ENCODE assay signal across 8 mouse cellular contexts in the genomic region with DNA sequence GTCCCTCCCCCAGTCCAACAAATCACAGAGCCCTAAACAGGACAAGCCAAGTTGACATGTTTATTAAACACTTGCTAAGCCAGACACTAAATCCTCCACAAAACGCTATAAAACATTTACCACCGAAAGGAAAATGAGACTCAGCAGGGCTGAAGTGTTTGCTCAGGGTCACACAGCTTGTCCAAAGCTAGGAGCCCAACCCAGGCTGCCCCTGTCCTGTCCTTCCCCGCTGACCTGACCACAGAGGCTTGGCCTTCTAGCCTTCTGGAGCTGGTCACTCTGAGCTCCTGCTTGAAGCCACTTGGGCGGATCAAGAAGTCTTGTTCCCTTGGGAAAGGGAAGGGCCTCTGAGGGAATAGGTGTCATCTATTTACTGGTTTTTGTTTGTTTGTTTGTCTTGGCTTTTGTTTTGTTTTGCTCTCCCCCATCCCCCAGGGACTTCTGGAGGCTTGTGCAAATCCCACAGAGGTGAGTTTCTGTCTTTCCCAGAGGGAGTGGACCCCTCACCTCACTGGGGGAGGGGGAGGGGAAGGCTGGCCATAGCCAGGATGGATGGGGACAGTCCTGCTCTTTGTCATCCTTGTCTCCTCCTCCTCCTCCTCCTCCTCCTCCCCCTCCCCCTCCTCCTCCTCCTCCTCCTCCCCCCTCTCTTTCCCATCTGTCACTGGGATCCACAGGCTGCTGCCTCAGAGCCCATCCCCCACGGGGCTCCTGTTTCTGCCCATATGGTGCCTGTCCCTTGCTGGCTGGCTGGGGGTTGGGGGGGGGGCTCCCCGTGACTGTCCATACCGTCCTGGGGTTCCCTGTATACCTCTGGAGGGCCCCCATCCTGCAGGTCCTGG. TPM values are rescaled to one million over a fixed set of nuclear protein-coding genes. Genes with fewer than 3 reads are reported as not detected.
DNase-seq lines count a peak whose midpoint lies in the region; ATAC-seq and TF ChIP-seq lines count a peak whose summit lies in the region.

No protein-coding gene starts in this region.

- H3K27ac ChIP-seq in embryonic facial prominence, embryonic 15.5 days (replicated peaks), result peak overlapping the region; percentile 34; the same call in 1 of the 2 replicates
- peak overlapping the region; percentile 77 for H3K27ac ChIP-seq in kidney, postnatal 0 days
- peak overlapping the region; percentile 77 for H3K27ac ChIP-seq in stomach, postnatal 0 days (replicated peaks)

- H3K4me3 ChIP-seq in embryonic facial prominence, embryonic 15.5 days (replicated peaks), result no peak overlapping the region
- no peak overlapping the region for H3K4me3 ChIP-seq in kidney, postnatal 0 days (replicated peaks; ENCODE audit: low read depth, low read length)
- H3K4me3 ChIP-seq in stomach, postnatal 0 days (ENCODE audit: low read depth, low read length), result no peak overlapping the region; the same call in 1 of the 2 replicates

- WGBS in embryonic facial prominence, embryonic 15.5 days, result 31% methylated on average over 6 of the region's 7 CpGs
- 25% methylated on average over 5 of the region's 7 CpGs for WGBS in kidney, postnatal 0 days
- 21% methylated on average over 6 of the region's 7 CpGs for WGBS in stomach, postnatal 0 days

- ATAC-seq in cerebellum, adult (ENCODE audit: insufficient number of reproducible peaks, low FRiP score, low TSS enrichment), result peak; percentile 60; the same call in 1 of the 2 replicates
- 0 out of 2 replicates have a peak, but pooled peaks have one; percentile 16 for ATAC-seq in embryonic facial prominence, embryonic 15.5 days (ENCODE audit: insufficient number of reproducible peaks, low FRiP score, low TSS enrichment, low read depth)
- ATAC-seq in kidney, postnatal 0 days (replicated peaks; ENCODE audit: low FRiP score, low read depth), result no peak
- no peak for ATAC-seq in stomach, postnatal 0 days (ENCODE audit: low FRiP score, low TSS enrichment)

- peaks cover 50% of the 10 kb centered on the region for H3K4me1 ChIP-seq in embryonic facial prominence, embryonic 15.5 days
- H3K4me1 ChIP-seq in kidney, postnatal 0 days (replicated peaks; ENCODE audit: insufficient read depth, low read length), result peaks cover 26% of the 10 kb centered on the region
- H3K4me1 ChIP-seq in stomach, postnatal 0 days (replicated peaks; ENCODE audit: control insufficient read depth, insufficient read depth), result peaks cover 5% of the 10 kb centered on the region; the same call in 1 of the 2 replicates

- H3K27me3 ChIP-seq in embryonic facial prominence, embryonic 15.5 days, result no peaks in the 10 kb centered on the region
- no peaks in the 10 kb centered on the region for H3K27me3 ChIP-seq in kidney, postnatal 0 days (ENCODE audit: insufficient read depth, low read length)
- no peaks in the 10 kb centered on the region for H3K27me3 ChIP-seq in stomach, postnatal 0 days (ENCODE audit: control insufficient read depth, insufficient read depth, low read length)

- DNase-seq in cerebellum, postnatal 4 days (ENCODE audit: low spot score in 2 of 2), result no peak
- DNase-seq in 3134 (ENCODE audit: extremely low read depth, insufficient read length, low spot score), result peak; percentile 72
- DNase-seq in kidney, postnatal 0 days (ENCODE audit: low spot score), result peak; percentile 72
- no peak for DNase-seq in stomach, postnatal 0 days (ENCODE audit: low spot score)
- DNase-seq in thymus, postnatal 4 days, result no peak
- DNase-seq in gastrocnemius, postnatal 10 days, result no peak

- no peak overlapping the region for H3K9ac ChIP-seq in embryonic facial prominence, embryonic 15.5 days
- H3K9ac ChIP-seq in kidney, postnatal 0 days (ENCODE audit: low read depth, low read length), result no peak overlapping the region
- no peak overlapping the region for H3K9ac ChIP-seq in stomach, postnatal 0 days (ENCODE audit: low read length)

- TF ChIP-seq EP300 in stomach, postnatal 0 days (optimal IDR thresholded peaks at IDR 0.05), result peak; percentile 27

- H3K36me3 ChIP-seq in embryonic facial prominence, embryonic 15.5 days, result no peaks in the 10 kb centered on the region
- no peaks in the 10 kb centered on the region for H3K36me3 ChIP-seq in kidney, postnatal 0 days (ENCODE audit: insufficient read depth, low read length)
- no peaks in the 10 kb centered on the region for H3K36me3 ChIP-seq in stomach, postnatal 0 days (ENCODE audit: control insufficient read depth, insufficient read depth, low read length)

- H3K4me2 ChIP-seq in embryonic facial prominence, embryonic 15.5 days (replicated peaks), result no peak overlapping the region
- H3K4me2 ChIP-seq in kidney, postnatal 0 days (ENCODE audit: low read length), result peak overlapping the region; percentile 88
- H3K4me2 ChIP-seq in stomach, postnatal 0 days (replicated peaks; ENCODE audit: low read depth), result peak overlapping the region; percentile 41

- H3K9me3 ChIP-seq in embryonic facial prominence, embryonic 15.5 days (replicated peaks), result no peaks in the 10 kb centered on the region
- no peaks in the 10 kb centered on the region for H3K9me3 ChIP-seq in kidney, postnatal 0 days (replicated peaks; ENCODE audit: low read length)
- no peaks in the 10 kb centered on the region for H3K9me3 ChIP-seq in stomach, postnatal 0 days (ENCODE audit: control insufficient read depth, low read length)

- TF ChIP-seq CTCF in kidney, postnatal 0 days (IDR thresholded peaks at IDR 0.05; ENCODE audit: low read depth), result no peak
- no peak for TF ChIP-seq CTCF in stomach, postnatal 0 days (IDR thresholded peaks at IDR 0.05; ENCODE audit: low read depth)

RNA-seq across cellular contexts. Expression of a gene that starts 2.7 kb away (rescaled TPM):
- 17.3 and 18.1 TPM in 2 replicates for polyA plus RNA-seq in embryonic facial prominence, embryonic 15.5 days (2015; fragmentation: Nextera tagmentation; extraction: Ambion mirVana)
- polyA plus RNA-seq in kidney, postnatal 0 days (2015; fragmentation: Nextera tagmentation; extraction: Ambion mirVana), result 21.6 and 25.0 TPM in 2 replicates
- polyA plus RNA-seq in stomach, postnatal 0 days (2015; fragmentation: Nextera tagmentation; extraction: Ambion mirVana), result 53.3 and 64.8 TPM in 2 replicates
- 10 to 100 TPM; 11.8 to 13.3 TPM for total RNA-seq in gastrocnemius, postnatal 10 days (2021)

RNA-seq across cellular contexts. Expression of a gene that starts 10.1 kb away (rescaled TPM):
- polyA plus RNA-seq in embryonic facial prominence, embryonic 15.5 days (2015; fragmentation: Nextera tagmentation; extraction: Ambion mirVana), result 212 and 261 TPM in 2 replicates
- polyA plus RNA-seq in kidney, postnatal 0 days (2015; fragmentation: Nextera tagmentation; extraction: Ambion mirVana), result 460 and 496 TPM in 2 replicates
- polyA plus RNA-seq in stomach, postnatal 0 days (2015; fragmentation: Nextera tagmentation; extraction: Ambion mirVana), result 638 and 692 TPM in 2 replicates
- 1 to 10 TPM; 6.6 to 8.2 TPM for total RNA-seq in gastrocnemius, postnatal 10 days (2021)

RNA-seq across cellular contexts. Expression of a gene that starts 11.9 kb away (rescaled TPM):
- polyA plus RNA-seq in embryonic facial prominence, embryonic 15.5 days (2015; fragmentation: Nextera tagmentation; extraction: Ambion mirVana), result 14.4 and 20.4 TPM in 2 replicates
- polyA plus RNA-seq in kidney, postnatal 0 days (2015; fragmentation: Nextera tagmentation; extraction: Ambion mirVana), result 0.70 and 0.72 TPM in 2 replicates
- 1.9 TPM in 2 replicates for polyA plus RNA-seq in stomach, postnatal 0 days (2015; fragmentation: Nextera tagmentation; extraction: Ambion mirVana)
- total RNA-seq in gastrocnemius, postnatal 10 days (2021), result 1 to 10 TPM; 3.4 to 3.8 TPM

RNA-seq across cellular contexts. Expression of a gene that starts 43.6 kb away (rescaled TPM):
- 11.5 and 12.2 TPM in 2 replicates for polyA plus RNA-seq in embryonic facial prominence, embryonic 15.5 days (2015; fragmentation: Nextera tagmentation; extraction: Ambion mirVana)
- polyA plus RNA-seq in kidney, postnatal 0 days (2015; fragmentation: Nextera tagmentation; extraction: Ambion mirVana), result 23.7 and 24.1 TPM in 2 replicates
- polyA plus RNA-seq in stomach, postnatal 0 days (2015; fragmentation: Nextera tagmentation; extraction: Ambion mirVana), result 192 and 201 TPM in 2 replicates
- 1 to 10 TPM in 1 of 2 experiments, under 1 TPM in 1; 0.72 to 1.3 TPM for total RNA-seq in gastrocnemius, postnatal 10 days (2021)

RNA-seq across cellular contexts. Expression of a gene that starts 53.7 kb away (rescaled TPM):
- polyA plus RNA-seq in embryonic facial prominence, embryonic 15.5 days (2015; fragmentation: Nextera tagmentation; extraction: Ambion mirVana), result 121 TPM in 2 replicates
- 121 and 131 TPM in 2 replicates for polyA plus RNA-seq in kidney, postnatal 0 days (2015; fragmentation: Nextera tagmentation; extraction: Ambion mirVana)
- polyA plus RNA-seq in stomach, postnatal 0 days (2015; fragmentation: Nextera tagmentation; extraction: Ambion mirVana), result 62.8 and 74.1 TPM in 2 replicates
- 10 to 100 TPM; 48.8 to 50.6 TPM for total RNA-seq in gastrocnemius, postnatal 10 days (2021)

Comparison
In these comparisons a context has a peak if more than half of its experiments do, and no peak if none do; other contexts are left out.
1. ATAC-seq: peak in cerebellum, adult (single experiment) and embryonic facial prominence, embryonic 15.5 days (single experiment); none in kidney, postnatal 0 days (single experiment) and stomach, postnatal 0 days (single experiment).
2. DNase-seq: peak in 3134 (single experiment) and kidney, postnatal 0 days (single experiment); none in cerebellum, postnatal 4 days (0 of 2), stomach, postnatal 0 days (single experiment), thymus, postnatal 4 days (single experiment) and gastrocnemius, postnatal 10 days (single experiment).
3. Peak in every context shown above with its lines, with median percentiles within 50 percentile points of each other: H3K27ac ChIP-seq.